Mouse (Mus musculus) layer of hippocampus, postnatal 25 days (tissue): ENCODE measurements around the gene Cwf19l1. TPM values are rescaled to one million over a fixed set of nuclear protein-coding genes. Genes with fewer than 3 reads are reported as not detected.

Source experiments
- DNase-seq, 2 experiments: peaks; one replicate each; pipeline ENCODE4 v3.0.0; 2022; ENCODE audit warnings: mixed read lengths in 2 of 2, low spot score in 1 of 2; ENCODE audit errors: extremely low spot score in 1 of 2
- total RNA-seq, 2 experiments: library from RNA; stranded (reverse); gene quantifications; 2 replicates each; pipeline ENCODE4 v1.2.3; 2021

Gene Cwf19l1
- total RNA-seq, 2 experiments from 2014 or later, result 16.6 to 18.9 TPM

DNA sequence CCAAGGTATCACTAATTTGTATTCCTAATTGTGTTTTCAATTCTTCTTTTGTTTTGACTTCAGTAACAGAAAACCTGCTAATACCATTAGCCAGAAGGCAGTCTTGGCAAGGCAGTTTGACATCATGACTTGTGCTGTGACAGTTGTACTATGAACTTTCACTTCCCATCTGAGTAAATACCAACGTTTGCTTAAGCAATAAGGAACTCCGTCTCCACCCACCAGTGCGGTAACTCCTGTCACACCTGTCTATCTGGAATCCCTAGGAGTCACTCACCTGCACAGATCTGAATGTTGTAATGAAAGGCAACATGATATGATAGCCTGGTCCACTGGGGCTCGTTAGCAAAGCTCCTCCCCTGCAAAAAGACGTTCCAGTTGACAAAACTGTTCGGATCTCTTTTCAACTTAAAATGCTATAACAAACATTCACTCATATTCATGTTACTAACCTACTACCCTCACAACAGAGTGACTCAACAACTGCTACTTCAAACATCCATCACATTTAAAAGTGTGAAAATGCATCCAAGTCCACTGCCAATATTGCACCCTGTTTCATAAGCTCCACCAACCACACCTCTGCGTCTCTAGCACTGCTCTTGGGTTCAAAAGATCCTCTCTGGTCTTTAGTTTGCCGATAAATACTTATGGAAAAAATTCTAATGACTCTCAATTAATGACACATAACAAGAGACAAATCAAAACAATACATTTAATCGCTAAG is 68.2 kb downstream of the Cwf19l1 start:
- DNase-seq, result no peak

DNA sequence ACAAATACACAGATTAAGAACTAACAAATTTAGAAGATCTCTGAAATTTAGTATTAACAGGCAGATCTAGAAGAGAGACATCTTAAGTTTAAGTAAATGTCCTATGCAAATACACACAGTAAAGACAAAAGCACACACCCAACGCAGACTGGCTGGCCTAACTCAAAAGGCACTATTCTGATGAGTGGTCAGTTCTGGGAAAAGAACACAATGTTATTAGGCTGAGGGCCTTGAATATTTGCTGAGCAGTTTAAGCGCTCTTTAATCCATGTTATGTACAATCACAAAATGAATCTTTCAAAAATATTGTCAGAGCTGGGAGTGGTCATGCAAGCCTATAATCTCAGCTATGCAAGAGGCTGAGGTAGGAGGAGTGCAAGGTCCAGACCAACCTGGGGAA is 70.9 kb downstream of the Cwf19l1 start:
- no peak for DNase-seq

DNA sequence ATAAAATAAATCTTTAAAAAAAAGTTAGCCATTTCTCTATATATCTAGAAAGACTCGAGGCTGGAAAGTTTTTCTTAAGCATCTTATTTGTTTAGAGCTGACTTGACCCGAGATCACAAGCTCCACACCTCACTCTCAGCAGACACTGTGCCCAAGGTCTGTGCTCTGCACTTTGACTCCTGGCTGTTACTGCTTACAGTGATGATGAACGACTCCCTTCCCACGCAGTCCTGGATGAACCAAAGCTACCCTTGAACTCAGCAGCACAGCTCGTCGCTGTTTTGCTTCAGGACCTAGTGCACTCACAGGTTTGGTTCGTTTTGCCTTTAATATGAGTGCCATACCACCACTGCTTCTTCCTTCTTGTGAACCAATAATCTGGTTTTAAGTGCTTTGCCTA is 71.9 kb downstream of the Cwf19l1 start:
- DNase-seq, result no peak

DNA sequence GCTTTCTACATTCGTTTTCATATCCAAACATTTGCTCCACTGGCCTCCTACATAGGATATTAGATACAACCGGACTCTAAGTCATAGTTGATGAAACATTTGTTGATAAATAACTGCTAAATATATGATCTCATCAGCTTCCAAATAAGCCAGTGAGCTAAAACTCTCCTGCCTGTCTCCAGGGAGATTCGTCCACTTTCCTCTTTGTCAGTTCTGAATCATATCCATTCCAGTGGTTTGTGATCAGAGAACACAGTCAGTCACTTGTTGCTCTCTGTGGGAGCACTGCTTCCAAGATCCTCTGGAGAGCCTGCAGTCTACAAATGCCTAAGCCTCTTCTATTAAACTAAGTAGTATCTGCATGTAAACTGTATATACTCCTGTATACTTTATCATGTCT is 75.5 kb downstream of the Cwf19l1 start:
- no peak for DNase-seq

Other genes starting within 250 kb of the Cwf19l1 start
- 1 to 10 TPM; 8.7 to 9.7 TPM for gene Dnmbp, start 195.7 kb downstream of the Cwf19l1 start, total RNA-seq
- under 1 TPM in 1 of 2 experiments, not detected in 1; 0.15 TPM for gene Cpn1, start 149.3 kb downstream of the Cwf19l1 start, total RNA-seq
- not detected for gene Cyp2c23, start 106.7 kb downstream of the Cwf19l1 start, total RNA-seq
- gene Erlin1, start 66.1 kb downstream of the Cwf19l1 start, total RNA-seq, result 10 to 100 TPM; 17.6 to 19.7 TPM
- 10 to 100 TPM; 32.2 to 49.4 TPM for gene Chuk, start 28.4 kb downstream of the Cwf19l1 start, total RNA-seq
- gene Bloc1s2, start 10.6 kb upstream of the Cwf19l1 start, total RNA-seq, result 10 to 100 TPM; 60.2 to 62.3 TPM
- gene Pkd2l1, start 56.6 kb upstream of the Cwf19l1 start, total RNA-seq, result under 1 TPM; 0.09 to 0.25 TPM
- 1 to 10 TPM; 1.1 to 1.6 TPM for gene Scd3, start 67.4 kb upstream of the Cwf19l1 start, total RNA-seq
- gene Scd2, start 157.8 kb upstream of the Cwf19l1 start, total RNA-seq, result 100 to 1,000 TPM; 642 to 712 TPM
- 1 to 10 TPM; 2.8 to 2.9 TPM for gene Scd4, start 197.2 kb upstream of the Cwf19l1 start, total RNA-seq